Mouse (Mus musculus): Measurements from ENCODE around the gene Ttc41.
"Not testable (repeated sequence)": the region's sequence is repeated elsewhere in the genome, so short reads cannot be mapped to it uniquely, and the experiment has no call there.

- TF ChIP-seq CTCF (IDR thresholded peaks at IDR 0.05; ENCODE audit: borderline replicate concordance, insufficient read depth, low read depth, low read length); POLR2A (IDR thresholded peaks at IDR 0.05; ENCODE audit: borderline replicate concordance, insufficient read depth, low read length): not testable (repeated sequence)
These were observed 35.1 kb upstream of the Ttc41 start for GRCm38 (mm10) chr10:86670550-86670949.

Measured in cerebellum, adult 2 months (tissue).